Mouse (Mus musculus) adrenal gland, adult 18-20 months (tissue): ENCODE data around the gene Sh3bp4. TPM values are rescaled to one million over a fixed set of nuclear protein-coding genes. Genes with fewer than 3 reads are reported as not detected.

Experiments used
- DNase-seq, 2 experiments: peaks; one replicate each; pipeline ENCODE4 v3.0.0; 2021 to 2022; ENCODE audit warnings: low spot score in 2 of 2
- total RNA-seq, 2 experiments: library from RNA; stranded (reverse); gene quantifications; 1 replicate in 1 of 2; 2 replicates in 1 of 2; pipeline ENCODE4 v1.2.3; 2021

Gene Sh3bp4
- total RNA-seq, 2 experiments from 2014 or later: 19.4 to 21.1 TPM

DNA sequence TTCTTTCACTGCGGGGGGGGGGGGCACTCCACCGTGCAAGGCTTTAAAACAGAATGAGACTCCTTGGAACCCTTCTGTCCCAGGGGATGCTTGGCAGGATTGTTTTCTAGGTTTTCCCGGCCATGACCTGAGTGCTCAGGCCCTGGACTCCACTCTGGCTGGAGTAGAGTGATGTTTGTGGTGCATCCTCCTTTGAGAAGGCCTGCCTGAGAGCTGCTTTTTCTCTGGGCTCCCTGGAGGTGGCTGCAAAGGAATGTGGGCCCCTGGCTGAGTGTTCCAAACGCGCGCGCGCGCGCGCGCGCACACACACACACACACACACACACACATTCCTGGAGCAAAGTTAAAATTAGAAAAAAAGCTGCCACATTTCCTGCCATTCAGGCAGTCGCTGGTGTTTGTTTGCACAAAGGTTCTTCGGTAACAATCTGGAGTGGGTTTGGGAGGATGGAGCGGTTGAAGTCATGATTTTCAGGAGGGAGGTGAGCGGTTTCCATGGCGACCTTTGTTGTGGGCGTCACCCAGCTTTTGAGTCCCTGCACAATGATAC, 22.3 kb downstream of the Sh3bp4 start:
- no peak for DNase-seq

DNA sequence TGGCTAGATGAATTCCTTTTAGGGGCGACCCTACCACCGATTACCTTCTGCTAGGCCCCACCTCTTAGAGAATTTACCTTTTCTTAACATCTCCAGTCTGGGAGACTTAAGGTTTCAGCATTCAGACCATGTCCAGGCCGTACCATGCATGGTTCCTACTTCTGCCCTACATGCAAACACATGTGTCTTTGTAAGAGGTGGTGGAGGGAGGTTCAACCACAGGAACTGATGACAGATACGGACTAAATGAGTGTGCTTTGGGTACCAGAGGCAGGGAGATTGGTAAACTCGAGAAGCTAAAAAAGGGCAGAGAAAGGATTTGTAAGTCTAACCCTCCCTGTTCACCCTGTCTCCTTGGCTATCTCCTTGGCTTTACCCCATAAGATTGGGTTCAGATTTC, 23.5 kb downstream of the Sh3bp4 start:
- no peak for DNase-seq

DNA sequence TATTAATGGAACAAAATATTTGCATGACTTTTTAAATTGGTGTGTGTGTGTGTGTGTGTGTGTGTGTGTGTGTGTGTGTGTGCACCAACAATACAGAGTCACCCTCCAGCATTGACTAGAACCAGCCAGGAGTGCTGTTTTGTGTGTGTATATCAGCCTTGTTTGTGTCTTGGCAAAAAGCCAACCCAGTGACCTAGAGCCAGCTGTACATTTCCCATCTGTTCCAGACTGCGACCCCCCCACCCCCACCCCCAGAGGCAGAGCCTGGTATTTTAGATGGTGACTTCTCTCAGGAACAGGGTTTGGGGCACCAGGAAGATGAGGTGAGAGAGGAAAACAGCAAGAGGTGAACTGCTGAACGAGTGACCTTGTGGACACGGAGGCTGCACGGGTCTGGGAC, 24.2 kb downstream of the Sh3bp4 start:
- DNase-seq: no peak

DNA sequence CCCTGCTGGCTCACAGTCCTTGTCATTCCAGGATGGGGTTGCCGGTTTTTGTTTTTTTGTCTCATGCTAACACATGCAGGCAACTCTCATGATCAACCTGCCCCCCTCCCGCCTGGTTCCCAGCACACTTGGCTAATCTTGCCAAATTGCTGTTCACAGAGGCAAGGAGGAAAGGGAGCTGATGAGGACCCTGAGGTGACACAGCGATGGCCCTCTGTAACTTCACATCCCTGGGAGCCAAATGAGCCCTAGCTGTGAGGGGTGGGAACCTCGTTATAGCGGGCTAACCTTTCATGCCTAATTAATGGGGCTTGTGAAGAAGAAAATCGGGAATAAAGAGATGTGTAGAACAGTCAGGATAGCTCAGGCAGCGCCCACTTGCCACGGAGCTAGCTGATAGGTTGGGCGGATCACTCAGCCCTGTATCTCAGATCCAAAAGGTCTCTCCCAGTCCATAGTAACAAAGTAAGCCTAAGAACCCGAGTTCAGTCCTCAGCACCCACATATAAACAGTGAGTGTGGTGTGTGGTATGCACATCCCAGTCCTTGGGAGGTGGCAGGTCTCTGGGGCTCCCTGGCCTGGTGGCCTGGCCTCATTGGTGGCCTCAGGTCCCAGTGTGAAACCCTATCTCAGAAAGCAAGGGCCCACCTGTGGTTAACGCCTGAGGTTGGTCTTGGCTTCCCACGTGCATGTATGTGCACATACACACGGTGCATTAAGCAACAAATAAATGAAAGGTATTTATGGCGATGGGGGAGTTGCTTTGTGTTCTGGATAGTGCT, 25.6 kb downstream of the Sh3bp4 start:
- DNase-seq: no peak

DNA sequence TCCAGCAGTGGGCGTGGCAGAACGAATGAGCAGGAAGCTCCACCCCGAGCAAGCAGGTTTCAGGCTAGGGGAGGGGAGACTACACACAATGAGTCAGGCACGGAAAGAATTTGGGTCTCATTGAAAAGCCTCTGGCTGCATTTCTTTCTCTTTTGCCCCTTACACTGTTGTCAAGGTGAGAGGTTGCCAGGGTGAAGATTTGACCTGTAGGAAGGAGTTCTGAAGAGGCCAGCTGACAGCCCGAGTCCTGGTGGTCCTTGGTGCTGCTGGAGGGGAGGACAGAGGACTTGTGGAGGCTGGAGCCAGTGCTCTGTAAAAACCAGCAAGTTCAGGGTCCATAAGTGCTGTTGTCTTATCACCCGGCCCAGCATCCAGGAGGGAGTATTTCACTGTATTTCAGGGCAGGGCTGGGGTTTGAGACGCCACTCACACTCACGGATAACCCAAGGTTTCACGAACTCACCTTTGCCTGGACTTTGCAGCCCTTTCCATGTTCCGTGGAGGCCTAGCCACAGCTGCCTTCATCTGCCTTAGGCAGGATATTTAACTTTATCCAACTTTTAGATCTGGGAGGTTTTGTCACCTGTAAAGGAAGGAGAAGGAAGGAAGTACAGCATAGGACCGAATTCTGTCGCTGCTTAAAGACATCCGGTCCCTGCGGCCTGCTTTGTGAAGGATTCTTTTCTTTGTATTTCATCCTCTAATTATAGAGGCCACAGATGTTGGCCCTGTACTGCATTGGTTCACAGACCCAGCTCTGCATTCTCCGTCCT, 32.2 kb downstream of the Sh3bp4 start:
- no peak for DNase-seq

DNA sequence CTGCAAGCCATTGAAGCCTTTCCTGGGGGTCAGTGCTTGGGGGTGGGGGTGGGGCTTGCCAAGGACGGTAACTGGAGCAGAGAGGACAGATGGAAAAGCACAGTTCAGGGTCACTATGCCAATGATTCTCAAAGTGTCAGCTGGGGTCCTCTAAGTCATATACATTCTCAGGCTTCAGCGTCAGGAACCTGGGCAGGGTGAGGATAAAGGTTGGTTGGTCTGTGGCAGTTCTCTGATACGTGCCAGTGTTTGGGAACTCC, 32.7 kb downstream of the Sh3bp4 start:
- DNase-seq: no peak

DNA sequence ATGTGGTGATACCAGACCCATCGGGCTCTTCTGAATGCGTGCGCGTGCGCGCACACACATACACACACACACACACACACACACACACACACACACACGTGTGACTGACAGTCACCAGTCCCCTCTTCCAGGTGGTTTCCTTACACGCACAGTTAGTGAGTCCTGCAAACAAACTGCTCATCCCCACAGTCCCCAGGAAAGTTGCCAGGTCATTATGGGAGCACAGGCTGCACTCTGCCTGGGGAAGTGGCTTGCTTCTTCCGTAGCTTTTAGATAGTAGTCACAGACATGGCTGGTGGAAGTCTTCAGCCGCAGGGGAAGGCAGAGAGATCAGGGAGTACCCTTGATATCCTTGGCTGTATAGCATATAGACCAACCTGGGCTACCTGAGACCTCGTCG, 33.3 kb downstream of the Sh3bp4 start:
- DNase-seq: no peak

DNA sequence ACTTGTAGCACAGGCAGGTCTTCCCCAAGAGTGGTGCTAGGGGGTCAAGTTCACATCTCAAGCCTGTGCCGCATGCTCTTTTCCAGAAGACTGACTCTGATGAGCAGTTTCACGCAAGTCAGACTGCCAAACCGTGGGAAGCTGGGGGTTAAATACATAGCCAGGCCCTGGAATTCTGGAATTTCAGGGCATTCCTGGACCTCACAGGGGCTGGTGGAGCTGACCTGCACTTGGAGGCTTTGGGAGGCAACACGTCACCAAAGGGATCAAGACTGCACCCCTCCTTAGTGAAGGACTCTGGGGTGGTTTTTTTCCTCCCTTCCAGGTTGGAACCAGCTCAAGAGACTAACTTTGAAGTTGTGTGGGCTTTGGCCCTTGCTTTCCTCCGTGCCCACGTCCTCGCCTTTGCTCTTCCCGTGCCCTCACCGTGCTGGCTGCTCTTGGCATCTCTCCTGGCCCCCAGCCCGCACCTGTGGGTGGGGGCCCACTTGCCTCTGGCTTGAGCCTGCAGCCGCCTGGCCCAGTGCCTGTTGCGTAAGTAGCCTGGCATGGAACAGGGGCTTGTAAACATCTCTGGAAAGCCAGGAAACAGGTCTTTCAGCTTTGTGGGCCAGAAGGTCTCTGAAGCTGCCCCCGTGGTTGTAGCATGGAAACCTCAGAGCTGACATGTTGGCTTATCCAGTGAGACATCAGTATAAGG, 34.0 kb downstream of the Sh3bp4 start:
- DNase-seq: no peak

DNA sequence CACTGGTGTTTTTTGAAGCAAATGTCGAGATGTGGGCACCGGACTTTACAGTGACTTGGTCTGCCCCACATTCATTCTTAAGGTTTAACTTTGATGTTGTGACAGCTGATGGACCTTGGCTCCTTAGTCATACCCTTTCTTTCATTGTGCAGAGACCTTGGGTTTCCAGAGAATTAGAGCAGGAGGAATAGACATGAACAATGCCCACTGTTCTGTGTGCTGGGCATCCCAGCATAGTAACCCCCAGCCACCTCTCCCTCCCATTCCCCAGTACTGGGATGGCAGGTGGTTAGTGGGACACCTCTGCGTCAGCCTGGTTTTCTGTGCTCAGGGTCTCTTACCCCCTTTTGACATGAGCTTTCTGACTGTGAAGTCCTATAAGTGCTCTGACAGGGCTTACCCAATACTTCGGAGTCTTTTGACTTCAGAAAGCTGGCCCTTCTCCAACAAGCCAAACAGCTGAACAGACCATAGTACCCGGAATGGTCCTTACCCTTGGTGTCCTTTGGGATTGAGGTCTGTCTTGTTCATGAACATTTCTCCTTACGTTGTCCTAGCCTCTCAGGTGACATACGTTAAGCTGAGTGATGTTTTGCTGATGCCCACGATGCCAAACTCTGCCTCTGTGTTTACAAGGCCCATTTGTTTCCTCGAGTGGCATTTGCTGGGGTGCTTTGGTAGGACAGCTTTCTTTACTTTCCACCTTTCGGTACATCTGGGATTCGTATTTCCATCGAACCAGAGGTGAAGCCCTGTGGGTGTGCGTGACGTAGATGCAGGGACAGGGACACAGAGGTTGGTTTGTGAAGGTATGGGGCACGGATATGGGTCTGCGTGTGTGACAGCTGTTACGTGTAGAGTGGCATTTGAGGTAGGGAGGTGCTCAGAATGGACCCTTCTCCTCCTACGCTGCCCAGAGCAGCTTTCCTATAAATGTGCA, 35.9 kb downstream of the Sh3bp4 start:
- no peak for DNase-seq

DNA sequence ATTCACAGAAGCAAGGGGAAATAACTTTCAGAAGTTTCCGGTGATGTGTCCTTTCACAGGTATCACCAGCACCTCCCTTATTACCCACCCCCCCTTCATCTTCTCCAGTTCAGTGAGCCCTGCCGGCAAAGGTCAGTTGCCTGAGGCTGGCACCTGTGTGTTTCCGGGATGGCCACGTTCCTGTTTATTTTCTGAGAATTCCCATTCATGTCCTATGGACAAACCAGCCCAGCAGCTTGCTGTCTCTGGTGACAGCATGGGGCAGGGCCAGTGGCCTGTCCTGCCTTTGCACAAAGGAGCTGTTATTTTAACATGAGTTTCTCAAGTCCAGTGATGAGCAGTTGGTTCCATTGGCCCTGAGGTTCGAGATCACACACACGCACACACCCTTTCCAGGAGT, 37.3 kb downstream of the Sh3bp4 start:
- no peak for DNase-seq

DNA sequence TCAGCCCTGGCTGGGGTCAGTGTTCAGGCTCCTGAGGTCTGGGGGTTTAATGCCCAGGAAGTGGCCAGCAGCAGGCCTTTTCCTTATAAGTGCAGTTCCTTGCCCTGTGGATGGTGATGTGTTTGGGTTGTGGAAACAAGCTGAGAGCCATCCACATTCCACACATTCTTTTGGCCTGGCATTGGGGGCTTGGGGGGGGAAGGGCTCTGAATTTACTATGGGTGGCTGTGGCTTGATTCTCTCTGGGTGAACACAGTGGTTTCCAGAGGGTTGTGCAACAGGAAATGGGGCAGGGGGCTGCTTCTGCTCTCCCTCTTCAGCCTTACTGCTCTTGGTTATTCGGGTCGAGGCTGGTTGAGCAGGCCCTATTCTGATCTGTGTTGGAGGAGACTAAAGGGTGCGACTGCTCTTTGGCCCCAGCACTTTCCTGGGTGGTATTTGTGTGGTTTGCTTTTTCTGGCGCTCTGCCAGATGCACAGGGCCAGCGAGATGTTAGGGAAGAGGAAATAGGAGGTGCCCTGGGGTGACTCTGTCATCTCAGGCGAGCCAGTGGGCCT, 38.2 kb downstream of the Sh3bp4 start:
- no peak for DNase-seq

DNA sequence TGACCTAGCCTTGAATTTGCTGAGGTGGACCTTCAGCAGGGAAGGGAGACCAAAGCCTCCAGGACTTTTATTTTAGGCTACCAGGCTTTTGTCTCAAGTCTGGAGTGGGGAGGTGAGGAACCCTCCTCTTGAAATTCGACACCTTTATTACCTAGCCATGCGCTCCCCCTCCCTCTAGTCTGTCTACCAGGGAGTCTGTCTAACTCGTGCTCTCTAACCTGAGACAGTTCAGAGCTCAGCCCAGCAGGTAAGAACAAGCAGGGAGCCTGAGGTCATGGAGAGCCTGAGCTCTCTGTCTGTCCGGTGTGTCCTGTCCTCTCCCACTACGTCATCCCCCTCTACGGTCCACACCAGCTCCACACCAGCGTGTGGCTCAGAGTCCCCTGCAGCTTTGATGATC, 39.6 kb downstream of the Sh3bp4 start:
- DNase-seq: no peak

DNA sequence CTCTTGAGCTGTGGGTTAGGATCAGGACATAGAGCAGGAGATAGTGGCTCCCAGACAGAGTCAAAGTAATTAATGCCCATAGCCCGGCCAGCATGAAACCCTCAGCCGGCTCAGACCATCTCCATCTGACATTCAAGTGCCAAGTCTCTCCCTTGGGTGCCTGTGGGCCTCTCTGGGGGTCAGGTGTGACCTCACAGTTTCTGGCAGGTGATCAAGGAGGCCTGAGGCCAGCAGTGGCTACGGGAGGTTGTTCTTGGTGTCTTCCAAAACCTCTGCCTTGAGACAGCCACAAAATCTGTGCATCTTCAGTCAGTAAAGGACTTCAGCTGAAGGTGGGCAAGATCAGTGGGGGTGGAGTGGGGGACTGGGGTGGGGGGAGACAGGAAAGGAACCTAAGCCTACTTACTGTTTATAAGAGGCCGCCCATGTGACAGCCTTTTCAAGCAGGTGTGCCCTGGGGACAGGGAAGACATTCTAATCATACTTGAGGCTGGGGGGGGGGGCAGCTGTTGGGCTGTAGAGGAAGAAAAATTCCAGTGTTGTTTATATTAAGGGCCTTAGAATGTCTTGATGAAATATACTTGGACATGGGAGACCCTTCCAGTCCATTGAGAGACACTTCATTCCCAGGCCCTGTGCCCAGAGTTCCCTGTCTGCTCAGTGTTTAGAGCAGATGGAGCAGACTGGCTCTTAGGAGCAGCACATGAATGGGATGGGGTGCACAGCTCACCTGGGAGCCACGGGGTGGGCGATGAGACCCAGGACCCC, 40.7 kb downstream of the Sh3bp4 start:
- DNase-seq: no peak

DNA sequence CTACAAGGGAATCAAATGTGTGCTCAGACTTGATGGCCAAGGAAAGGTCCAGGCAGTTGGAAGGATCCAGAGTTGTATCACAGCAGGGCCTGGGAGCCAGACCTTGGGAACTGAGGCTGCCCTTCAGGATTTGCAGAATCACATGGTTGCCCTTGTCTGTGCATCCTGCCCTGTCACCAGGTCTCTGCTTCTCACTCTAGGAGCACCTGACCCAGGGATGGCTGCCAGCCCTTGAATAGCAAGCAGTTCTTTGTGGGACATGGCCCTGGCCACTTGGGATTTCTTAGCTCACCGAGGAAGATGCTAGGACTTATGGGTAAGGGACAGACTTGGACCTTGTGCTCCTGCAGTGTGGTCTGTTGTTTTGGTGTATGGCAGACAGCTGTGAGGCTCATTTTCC, 42.3 kb downstream of the Sh3bp4 start:
- DNase-seq: no peak

DNA sequence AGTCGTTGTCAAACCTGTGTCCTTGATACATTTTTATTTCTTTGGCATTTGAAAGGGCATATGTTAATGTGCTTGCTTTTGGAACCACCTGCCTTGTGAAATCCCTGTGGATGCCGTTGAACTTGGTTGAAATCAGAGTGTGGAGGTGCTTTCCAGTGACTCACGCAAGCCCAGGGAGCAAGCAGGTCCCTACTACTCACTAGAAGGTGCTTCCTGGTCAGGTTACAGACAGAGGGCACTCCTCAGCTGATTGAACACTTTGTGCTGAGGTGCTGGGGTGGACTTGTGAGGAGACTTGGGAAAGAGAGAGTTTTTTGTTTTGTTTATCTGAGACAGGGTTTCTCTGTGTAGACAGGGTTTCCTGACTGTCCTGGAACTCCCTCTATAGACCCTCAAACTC, 43.5 kb downstream of the Sh3bp4 start:
- DNase-seq: no peak

DNA sequence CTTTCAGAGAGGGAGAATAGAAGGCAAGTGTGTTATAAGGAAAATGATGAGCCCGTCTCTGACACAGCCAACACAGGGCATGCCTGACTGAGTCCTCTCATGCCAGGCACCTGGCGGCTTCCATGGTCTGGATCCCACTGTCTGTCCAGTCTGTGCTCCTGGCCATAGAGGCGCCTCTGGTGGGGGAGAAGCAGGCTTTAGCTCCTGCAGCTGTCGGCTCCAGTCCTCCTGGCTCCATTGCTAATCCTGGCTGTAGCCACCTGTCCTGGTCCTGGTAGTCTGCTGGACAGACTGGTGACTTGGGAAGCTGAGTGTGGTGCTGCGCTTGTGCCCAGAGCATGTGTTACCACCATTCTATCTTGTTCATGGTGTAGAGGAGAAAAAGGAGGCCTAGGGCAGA, 46.8 kb downstream of the Sh3bp4 start:
- no peak for DNase-seq

DNA sequence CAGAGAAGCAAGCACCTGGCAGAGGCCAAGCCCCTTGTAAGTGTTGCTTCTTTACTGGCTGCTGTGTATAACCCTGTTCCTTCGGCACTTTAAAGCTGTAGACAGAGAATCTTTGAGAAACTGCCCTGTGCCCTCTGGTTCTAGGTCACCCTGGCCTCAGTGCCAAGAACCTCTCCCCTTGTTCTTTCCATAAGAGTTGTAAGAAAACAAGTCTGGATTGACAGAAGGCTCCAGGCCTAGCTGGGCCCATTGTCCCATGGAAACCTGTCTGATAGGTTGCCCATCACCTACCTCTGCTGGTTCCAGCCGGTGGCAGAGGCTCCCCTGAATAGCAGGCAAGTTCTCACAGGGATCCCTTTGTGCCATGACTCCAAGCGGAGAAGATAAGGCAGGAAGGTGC, 47.9 kb downstream of the Sh3bp4 start:
- DNase-seq: no peak

DNA sequence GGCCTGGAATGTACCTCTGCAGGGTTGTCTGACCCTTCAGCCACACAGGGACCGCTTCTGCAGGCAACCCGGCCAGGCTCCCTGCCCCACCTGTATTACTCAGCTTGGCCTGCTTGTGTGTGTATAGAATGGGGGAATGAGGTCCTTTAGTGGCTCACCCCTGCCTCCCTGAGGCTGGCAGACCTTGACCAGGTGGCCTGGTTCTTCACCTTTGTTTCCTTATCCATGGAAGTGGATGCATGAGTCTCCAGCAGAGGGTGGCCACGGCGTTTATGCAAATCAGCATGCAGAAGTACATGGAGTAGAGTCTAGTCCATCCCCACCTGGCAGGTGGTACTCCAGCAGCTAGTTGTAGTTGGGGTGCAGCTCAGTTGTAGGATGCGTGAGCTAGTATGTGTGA, 48.6 kb downstream of the Sh3bp4 start:
- DNase-seq: no peak

DNA sequence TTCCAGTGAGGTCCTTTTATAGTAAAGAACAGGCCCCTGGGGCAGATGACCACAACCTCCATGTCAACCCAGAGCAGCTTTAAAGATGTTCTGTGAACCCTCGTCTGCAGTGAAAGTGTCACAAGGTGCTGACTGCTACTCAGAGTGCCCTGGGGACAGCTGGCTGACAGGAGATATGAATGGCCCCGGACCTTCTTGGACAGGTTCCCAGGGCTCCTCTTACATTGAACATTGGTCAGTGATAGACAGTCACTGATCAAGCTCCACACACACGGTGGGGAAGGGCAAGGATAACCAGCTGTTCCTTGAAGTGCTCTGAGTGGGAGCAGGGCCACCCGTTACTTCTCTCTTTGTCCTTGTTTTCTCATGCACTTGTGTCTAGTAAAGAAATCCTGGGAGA, 50.1 kb downstream of the Sh3bp4 start:
- DNase-seq: no peak

DNA sequence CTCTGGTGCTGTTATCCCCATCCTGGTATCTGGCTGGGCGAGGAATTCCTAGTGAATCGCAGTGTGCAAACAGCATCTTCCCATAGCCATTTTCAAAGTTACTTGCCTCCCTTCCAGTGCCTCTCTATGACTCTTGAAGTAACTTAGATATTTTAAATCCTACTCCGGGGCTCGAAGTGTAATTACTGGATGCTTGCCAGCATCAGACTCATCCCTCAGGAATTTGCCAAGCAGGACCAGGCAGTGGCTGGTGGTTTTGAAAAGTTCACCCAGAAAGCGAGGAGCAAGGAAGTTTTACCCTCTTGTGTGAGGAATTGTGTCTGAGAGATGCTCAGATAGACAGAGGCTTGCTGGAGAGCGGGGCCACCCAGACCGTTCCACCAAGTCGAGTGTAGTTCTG, 51.3 kb downstream of the Sh3bp4 start:
- no peak for DNase-seq
